Mouse (Mus musculus) T-cell, adult 2 months (primary cell): ENCODE data around the gene B4galt5.

Experiments
- DNase-seq: peaks from one replicate; pipeline ENCODE4 v3.0.0; 2022; ENCODE audit warnings: low spot score

Gene B4galt5

DNA sequence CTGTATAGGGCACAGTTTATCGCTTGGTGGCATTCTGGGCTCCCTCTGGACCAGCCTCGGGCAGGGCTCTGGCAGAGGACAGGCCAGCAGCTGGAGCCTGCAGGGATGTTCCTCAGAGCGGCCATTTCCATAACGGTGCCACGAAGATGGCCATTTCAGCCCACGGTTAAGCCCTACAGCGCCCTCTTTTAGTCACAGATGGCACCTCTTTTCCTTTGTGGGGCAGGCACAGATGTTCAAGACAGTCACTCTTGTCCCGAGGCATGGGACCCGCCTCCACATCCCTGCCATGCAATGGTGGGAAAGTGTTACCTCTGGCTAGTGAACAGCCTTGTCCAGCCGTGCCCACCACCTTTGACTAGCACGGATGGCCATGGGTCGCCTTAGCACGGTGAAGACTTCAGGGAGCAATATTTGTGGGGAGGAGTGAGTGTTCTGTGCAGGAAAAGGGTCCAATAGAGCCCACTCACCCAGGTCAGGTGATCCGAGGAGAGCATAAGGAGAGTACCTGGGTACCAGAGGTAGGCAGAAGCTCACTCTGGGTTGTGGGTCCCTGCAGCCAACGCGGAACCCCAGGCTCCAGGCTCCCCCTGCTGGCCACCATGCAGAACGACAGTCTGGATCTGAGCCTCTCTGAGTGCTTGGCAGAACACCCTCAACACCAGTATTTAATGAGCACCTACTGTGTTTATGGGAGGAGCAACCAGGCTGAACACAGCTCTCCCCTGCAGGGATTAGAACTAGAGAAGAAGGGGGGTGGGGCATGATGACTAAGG, 70.0 kb downstream of the B4galt5 start:
- peak; percentile 58 for DNase-seq

GRCm38 (mm10) chr2:167278011-167278410, 71.0 kb downstream of the B4galt5 start:
- no peak for DNase-seq

DNA sequence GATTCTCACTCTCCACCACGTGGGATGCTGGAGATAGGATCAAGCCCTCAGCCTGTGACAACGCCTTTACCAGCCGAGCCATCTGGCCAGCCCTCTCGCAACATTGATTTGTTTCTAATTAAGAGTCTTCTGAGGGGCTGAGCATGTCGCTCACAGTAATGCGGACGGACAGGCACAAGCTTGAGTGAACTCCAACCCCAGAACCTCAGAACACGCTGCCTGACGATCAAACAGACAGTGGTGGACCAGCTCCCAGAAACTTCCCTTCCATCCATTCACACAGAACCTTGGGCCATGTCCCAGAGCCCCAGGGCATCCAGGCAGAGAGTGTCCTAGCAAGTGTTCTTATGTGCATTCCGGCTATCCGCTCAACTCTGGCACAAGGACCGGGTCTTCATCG, 72.0 kb downstream of the B4galt5 start:
- DNase-seq: no peak

DNA sequence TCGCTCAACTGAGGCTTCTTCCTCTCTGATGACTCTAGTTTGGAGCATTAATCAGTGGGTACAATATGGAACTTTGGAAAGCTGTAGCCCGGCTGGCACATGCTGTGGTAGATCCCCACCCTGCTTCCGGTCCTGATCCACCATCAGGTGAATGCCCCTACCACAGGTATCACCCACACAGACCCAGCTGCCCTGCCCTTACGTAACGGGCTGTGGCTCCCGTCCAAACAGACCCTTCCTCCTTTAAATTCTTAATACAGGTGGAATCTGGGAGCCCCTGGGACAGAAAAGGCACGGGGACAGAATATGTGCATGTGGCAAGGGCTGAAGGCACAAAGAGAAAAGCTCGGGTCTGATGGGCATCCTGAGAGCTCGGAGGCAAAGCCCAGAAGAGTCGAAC, 73.1 kb downstream of the B4galt5 start:
- no peak for DNase-seq

GRCm38 (mm10) chr2:167274713-167275465, 74.1 kb downstream of the B4galt5 start:
- no peak for DNase-seq

DNA sequence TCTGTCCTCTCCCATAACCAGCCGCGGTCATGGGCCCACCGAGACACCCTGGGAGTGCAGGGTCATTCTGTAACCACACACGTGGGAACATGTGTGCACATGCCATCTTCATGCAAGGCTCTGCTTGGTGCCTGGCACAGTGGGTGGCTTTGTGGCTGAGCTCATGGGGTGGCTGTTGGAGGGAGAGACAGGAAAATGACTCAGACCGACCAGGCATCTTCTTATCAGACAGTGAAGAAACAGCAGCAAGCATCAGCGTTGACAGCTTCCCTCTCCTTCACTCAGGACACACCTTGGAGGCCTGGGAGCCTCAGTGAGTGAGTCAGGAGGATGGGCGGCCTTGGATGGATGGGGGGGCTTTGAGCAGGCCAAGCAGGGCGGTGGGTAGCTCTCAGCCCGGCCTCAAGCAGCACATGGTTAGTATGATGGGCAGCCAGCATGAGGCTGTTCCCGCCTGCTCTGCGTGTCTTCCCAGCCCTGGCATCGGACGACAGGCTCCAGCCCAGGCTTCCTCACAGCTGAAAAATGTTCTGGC, 75.7 kb downstream of the B4galt5 start:
- DNase-seq: no peak

- DNase-seq: no peak
Observed at GRCm38 (mm10) chr2:167272706-167273105, 76.3 kb downstream of the B4galt5 start.

DNA sequence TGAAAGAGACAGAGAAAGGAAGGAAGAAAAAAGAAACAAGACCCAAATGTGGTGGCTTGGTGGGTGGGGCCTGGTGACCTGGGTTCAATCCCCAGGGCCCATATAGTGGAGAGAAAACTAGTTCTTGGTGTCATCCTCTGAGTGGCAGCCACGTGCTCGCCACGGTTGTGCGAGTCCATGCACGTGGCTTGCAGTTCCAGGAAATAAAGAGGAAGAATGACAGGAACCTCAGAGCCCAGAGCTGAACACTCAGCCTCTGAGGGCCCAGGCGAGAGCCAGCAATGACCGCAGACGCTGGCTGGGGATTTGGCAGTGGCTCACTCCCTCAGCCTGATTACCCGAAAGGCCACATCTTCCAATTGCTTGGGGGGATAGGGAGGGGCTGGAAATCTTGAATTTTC, 77.9 kb downstream of the B4galt5 start:
- DNase-seq: no peak

DNA sequence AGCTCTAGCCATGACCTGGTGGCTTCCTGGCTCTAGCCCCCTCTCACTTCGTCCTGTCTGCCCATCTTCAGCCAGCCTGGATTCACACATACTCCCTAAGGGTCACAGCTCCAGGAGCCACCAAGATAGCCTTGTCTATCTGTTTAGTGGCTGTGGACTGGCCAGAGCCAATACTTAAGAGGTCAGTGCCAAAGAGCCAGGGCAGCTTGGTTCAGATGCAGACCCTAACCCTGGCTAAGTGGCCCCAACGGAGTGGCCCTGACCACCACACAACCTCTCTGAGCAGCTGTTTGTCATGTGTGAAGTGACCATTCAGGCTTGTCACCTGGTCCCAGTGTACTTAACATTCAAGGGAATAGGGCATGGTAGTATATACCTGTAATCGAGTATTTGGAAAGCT, 78.5 kb downstream of the B4galt5 start:
- no peak for DNase-seq

- no peak for DNase-seq
Observed at GRCm38 (mm10) chr2:167268721-167269120, 80.3 kb downstream of the B4galt5 start.

DNA sequence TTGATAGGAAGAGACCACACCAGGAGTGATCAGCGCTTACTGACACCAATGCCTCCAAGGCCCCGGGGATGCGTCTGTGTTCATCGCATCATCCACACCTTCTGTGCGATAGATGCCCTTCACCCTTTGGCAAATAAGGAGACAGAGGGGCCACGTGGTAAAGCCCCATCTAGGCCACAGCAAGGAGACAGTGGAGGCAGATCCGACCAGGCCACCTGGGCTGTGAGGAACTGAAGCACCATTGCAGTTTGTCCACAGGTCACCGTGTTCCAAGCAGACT, 80.6 kb downstream of the B4galt5 start:
- no peak for DNase-seq

- DNase-seq: no peak
Observed at GRCm38 (mm10) chr2:167267531-167268410, 81.2 kb downstream of the B4galt5 start.

GRCm38 (mm10) chr2:167266231-167266630, 82.8 kb downstream of the B4galt5 start:
- no peak for DNase-seq

- DNase-seq: no peak
Observed at GRCm38 (mm10) chr2:167265806-167266205, 83.2 kb downstream of the B4galt5 start.

- no peak for DNase-seq
Observed at GRCm38 (mm10) chr2:167265021-167265420, 84.0 kb downstream of the B4galt5 start.

- DNase-seq: no peak
Observed at GRCm38 (mm10) chr2:167263931-167264330, 85.1 kb downstream of the B4galt5 start.

- DNase-seq: no peak
Observed at GRCm38 (mm10) chr2:167263040-167263810, 85.8 kb downstream of the B4galt5 start.

DNA sequence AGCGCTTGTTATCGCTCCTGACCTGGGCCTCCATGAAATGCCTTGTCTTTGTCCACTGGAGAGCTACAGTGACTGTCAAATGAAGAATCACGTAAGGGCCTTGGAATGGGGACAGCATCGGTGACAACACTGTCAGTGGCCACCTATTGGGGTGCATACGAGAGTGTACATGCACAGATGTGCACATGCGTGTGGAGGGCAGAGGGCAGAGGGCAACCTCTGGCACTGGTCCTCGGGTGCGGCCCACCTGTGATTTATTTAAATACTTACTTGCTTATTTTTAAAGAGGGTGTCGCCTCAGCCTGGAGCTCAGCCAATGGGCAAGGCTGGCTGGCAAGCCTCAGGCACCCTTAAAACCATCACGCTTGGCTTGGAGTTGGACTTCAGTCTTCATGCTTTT, 86.5 kb downstream of the B4galt5 start:
- no peak for DNase-seq

DNA sequence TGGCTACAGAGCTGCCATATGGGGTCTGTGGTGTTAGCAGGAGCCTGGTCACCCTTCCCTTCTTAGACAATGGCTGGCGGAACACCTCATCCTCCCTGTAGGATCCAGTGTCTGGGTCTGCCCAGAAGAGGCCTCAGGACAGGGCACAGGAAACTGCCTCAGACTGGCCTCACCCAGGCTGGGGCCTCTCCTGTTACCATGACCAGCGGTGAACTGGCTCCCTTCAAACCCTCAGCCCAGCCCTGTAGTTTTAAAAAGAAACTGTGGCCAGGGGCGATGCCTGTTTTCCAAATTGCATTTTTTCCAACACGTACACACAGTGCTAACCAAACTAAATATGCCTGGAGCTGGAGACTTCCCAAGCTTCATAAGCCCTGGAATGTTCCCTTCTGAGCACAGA, 87.9 kb downstream of the B4galt5 start:
- DNase-seq: no peak

DNA sequence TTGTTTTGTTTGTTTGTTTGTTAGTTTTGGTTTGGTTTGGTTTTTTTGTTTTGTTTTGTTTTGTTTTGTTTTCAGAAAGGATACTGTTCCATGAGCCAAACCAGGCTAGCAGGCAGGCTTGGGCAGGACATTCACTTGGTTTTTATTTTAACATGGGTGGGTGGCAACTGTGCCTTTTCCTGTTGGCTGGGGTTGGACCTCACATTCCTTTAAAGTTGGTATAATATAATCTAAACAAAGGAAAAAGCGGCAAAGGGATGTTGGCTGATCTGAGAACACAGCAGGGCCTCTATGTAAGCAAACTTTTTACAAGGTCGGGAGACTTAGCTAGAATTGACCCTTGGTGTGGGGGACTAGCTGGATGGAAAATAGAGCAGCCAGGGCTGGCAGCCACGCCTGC, 91.2 kb downstream of the B4galt5 start:
- DNase-seq: no peak

- DNase-seq: no peak
Observed at GRCm38 (mm10) chr2:167254808-167255207, 94.2 kb downstream of the B4galt5 start.

DNA sequence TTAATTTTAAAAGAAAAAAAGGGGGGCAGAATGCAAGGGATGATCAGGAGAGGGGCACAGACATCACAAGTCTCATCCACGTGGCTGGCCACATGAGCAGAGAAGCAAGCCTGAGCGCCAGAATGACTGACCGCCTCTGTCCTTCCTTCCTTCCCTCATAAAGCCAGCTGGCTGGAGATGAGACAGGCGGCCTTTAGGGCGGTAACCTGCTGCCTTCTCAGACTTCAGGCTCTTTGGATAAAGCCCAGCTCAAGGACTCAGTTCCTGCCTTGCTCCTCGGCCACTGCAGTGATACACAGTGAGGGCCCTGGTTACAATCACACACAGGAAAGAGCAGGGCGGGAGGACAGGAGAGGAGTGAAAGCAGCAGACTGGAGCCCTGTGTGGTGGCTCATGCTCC, 94.8 kb downstream of the B4galt5 start:
- no peak for DNase-seq
